Mouse (Mus musculus) myocyte (in vitro differentiated cells): ENCODE results near the gene Fer1l5. TPM values are rescaled to one million over a fixed set of nuclear protein-coding genes. Genes with fewer than 3 reads are reported as not detected.

Experiments used
- H3K27me3 ChIP-seq: one replicate; pipeline ENCODE4 v1.6.1; 2011; ENCODE audit not compliant: control insufficient read depth, insufficient read depth, insufficient read length
- H3K36me3 ChIP-seq: one replicate; pipeline ENCODE4 v1.6.1; 2011; ENCODE audit not compliant: control insufficient read depth, insufficient read depth
- H3K4me2 ChIP-seq: one replicate; pipeline ENCODE4 v1.6.1; 2011; ENCODE audit warnings: low read depth, control low read depth
- H3K4me3 ChIP-seq: one replicate; pipeline ENCODE4 v1.5.1; 2011; ENCODE audit warnings: mild to moderate bottlenecking, control low read depth, moderate library complexity
- H3K79me2 ChIP-seq: one replicate; pipeline ENCODE4 v1.6.1; 2011; ENCODE audit not compliant: control insufficient read depth, insufficient read depth
- H3ac ChIP-seq: one replicate; pipeline ENCODE4 v1.6.1; 2011; ENCODE audit not compliant: control insufficient read depth, insufficient read length
- CEBPB ChIP-seq: IDR thresholded peaks from 2 replicates; pipeline ENCODE4 v1.6.1; 2011; ENCODE audit warnings: mild to moderate bottlenecking, moderate library complexity; ENCODE audit not compliant: poor library complexity, insufficient read depth, severe bottlenecking
- E2F4 ChIP-seq: IDR thresholded peaks from one replicate; pipeline ENCODE4 v1.6.1; 2011; ENCODE audit warnings: mild to moderate bottlenecking, control low read depth, moderate library complexity; ENCODE audit not compliant: insufficient read depth
- MAX ChIP-seq: IDR thresholded peaks from one replicate; pipeline ENCODE4 v1.6.1; 2011; ENCODE audit warnings: low read depth, mild to moderate bottlenecking, control low read depth
- MYOD1 ChIP-seq, 3 experiments: IDR thresholded peaks; one replicate each; pipeline ENCODE4 v1.6.1; 2011; ENCODE audit warnings: control low read depth in 2 of 3, low read depth in 2 of 3, mild to moderate bottlenecking in 2 of 3, moderate library complexity in 1 of 3; ENCODE audit not compliant: insufficient read length in 2 of 3, control insufficient read depth in 1 of 3
- MYOG ChIP-seq, 3 experiments: IDR thresholded peaks; one replicate each; pipeline ENCODE4 v1.6.1; 2011; ENCODE audit warnings: control low read depth in 2 of 3, low read depth in 2 of 3, mild to moderate bottlenecking in 2 of 3; ENCODE audit not compliant: insufficient read length in 2 of 3, control insufficient read depth in 1 of 3, insufficient read depth in 1 of 3
- POLR2A ChIP-seq: IDR thresholded peaks from one replicate; pipeline ENCODE4 v1.6.1; 2011; ENCODE audit warnings: low read depth, mild to moderate bottlenecking, control low read depth, moderate library complexity; ENCODE audit not compliant: insufficient read length
- POLR2AphosphoS2 ChIP-seq: IDR thresholded peaks from one replicate; pipeline ENCODE4 v1.6.1; 2011; ENCODE audit warnings: low read depth, control low read depth; ENCODE audit not compliant: insufficient read length
- REST ChIP-seq: IDR thresholded peaks from one replicate; pipeline ENCODE4 v1.6.1; 2011; ENCODE audit warnings: mild to moderate bottlenecking, control low read depth, moderate library complexity; ENCODE audit not compliant: insufficient read depth, insufficient read length
- SRF ChIP-seq: IDR thresholded peaks from one replicate; pipeline ENCODE4 v1.6.1; 2011; ENCODE audit warnings: low read depth; ENCODE audit not compliant: control insufficient read depth, insufficient read length
- TCF12 ChIP-seq: IDR thresholded peaks from one replicate; pipeline ENCODE4 v1.6.1; 2011; ENCODE audit warnings: mild to moderate bottlenecking, control low read depth; ENCODE audit not compliant: poor library complexity, insufficient read depth, severe bottlenecking
- TCF3 ChIP-seq: IDR thresholded peaks from one replicate; pipeline ENCODE4 v1.6.1; 2011; ENCODE audit warnings: low read depth, control low read depth; ENCODE audit not compliant: insufficient read length
- USF1 ChIP-seq: IDR thresholded peaks from one replicate; pipeline ENCODE4 v1.6.1; 2011; ENCODE audit warnings: low read depth, mild to moderate bottlenecking, control low read depth, moderate library complexity
- polyA plus RNA-seq: library from polyadenylated mRNA; unstranded; fragments of >200 nt; fragmentation: generic; extraction: Trizol; gene quantifications from one replicate; pipeline ENCODE4 v1.2.1, GENCODE M21; 2012; ENCODE audit warnings: missing spikeins

Gene Fer1l5
- 0.59 TPM for polyA plus RNA-seq

DNA sequence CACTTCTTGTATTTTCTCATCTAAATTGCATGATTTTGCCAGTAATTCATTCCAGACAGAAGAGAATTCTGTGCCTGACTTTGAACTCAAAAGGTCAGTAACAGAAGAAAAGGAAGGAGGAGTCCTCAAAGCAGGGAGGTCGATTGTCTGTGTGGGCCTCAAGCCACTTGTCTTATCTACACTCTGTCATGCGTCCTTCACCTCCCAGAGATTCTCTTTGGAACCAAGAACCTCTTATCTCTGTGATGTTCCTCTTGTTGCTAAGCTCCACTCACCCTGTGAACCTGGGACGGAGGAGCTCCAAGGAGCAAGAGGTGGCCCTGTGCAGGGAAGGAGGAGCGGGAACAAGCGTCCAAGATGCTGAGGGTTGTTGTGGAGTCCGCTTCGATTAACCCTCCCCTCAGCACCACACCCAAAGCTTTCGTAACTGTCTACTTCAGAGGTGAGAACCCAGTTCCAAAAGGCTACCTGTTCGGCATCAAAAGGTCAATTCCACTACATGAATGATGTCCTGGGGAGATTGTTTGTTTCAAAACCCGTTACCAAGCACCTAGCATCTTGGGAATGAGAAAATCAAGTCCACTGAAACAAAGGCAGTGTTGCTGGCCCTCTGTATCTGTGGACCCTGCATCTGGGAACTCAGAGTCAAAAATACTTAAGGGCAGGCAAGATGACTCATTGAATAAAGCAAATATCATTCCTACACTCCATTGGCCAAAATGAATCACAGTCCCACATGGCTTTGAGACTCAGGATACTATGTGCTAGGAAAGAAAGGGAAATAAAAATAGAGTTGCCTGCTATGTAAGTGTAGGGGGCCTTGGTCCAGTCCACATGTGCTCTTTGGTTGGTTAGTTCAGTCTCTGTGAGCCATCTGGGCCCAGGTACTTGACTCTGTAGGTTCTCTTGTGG, at the start of gene Fer1l5:
TSS of gene Fer1l5 (plus strand) at position 358 of the 912 bp plus-strand sequence.
- Histone ChIP-seq H3ac (no peak within 1 kb of the TSS), H3K27me3 (no peaks in the 10 kb centered on the region), H3K4me2 (no peak within 1 kb of the TSS), H3K79me2 (peaks cover 16% of the 10 kb centered on the region), H3K4me3 (no peak within 1 kb of the TSS), H3K36me3 (no peaks in the 10 kb centered on the region)
- TF ChIP-seq POLR2AphosphoS2 (no peak), USF1 (no peak), TCF3 (no peak), MAX (no peak), CEBPB (no peak), POLR2A (no peak), MYOG (IDR thresholded peaks at IDR 0.05; ENCODE audit: control insufficient read depth in 1 of 3, insufficient read depth in 1 of 3, insufficient read length in 2 of 3, low read depth in 2 of 3) (no peak), MYOD1 (IDR thresholded peaks at IDR 0.05; ENCODE audit: control insufficient read depth in 1 of 3, insufficient read length in 2 of 3, low read depth in 2 of 3) (no peak), REST (no peak), TCF12 (no peak), E2F4 (no peak), SRF (no peak)

DNA sequence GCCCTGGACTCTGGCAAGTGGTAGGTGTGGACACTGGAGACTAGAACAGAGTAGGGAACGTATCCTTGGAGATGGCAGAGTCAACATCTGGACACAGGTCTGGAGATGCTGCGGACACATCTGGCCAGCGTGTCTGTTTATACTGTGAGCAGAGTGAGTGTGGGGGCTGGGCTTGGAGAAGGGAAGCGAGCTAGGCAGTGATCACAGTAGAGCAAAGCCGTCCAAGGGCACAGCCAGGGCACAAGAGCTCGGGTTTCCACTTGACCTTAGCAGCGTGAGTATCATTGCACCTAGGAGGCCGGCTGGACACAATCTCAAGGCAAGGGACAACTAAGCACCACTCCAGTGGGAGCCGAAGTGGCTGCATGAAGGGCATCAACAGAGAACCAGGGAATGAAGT, 49.0 kb upstream of the Fer1l5 start:
- no peaks in the 10 kb centered on the region for H3K79me2 ChIP-seq
- TF ChIP-seq POLR2AphosphoS2: peak; percentile 63
- no peak for TF ChIP-seq CEBPB
- H3K4me2 ChIP-seq: no peak overlapping the region
- H3K4me3 ChIP-seq: no peak overlapping the region
- H3ac ChIP-seq: no peak overlapping the region
- no peaks in the 10 kb centered on the region for H3K27me3 ChIP-seq
- H3K36me3 ChIP-seq: peaks cover 31% of the 10 kb centered on the region

DNA sequence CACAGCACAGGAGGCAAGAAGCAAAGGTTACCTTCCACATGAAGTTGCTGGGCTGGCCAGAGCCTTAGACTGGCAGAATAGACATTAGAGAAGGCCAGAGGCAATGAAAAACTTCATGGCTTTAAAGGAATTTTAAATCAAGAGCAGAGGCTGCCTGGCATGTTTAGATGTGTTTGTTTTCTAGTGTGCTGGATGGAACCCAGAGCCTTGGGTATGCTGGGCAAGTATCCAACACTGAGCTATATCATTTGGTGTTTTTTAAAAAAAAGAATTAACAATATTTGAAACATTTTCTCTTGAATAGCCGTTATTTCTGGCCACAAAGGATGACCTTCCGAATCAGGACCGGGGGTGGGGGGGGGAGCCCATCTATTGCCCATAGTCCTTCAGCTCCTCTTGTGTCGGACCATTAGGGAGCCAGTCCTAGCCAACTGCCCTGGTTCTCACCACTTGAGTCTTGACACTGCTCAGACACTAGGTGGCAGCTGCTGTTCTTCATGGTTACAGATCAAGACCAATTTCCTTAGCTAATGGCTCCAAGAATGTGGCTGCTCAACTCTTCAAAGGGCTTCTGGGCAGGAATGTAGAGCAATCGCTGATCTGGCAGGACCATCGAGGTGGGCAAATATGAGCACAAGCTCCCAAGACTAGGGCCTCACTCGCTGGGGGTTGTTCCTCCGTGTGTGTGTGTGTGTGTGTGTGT, 48.2 kb upstream of the Fer1l5 start:
- Histone ChIP-seq H3K79me2 (no peaks in the 10 kb centered on the region), H3K36me3 (peaks cover 28% of the 10 kb centered on the region), H3ac (no peak overlapping the region), H3K27me3 (no peaks in the 10 kb centered on the region), H3K4me2 (no peak overlapping the region), H3K4me3 (no peak overlapping the region)
- TF ChIP-seq E2F4: no peak
- peak; percentile 11 for TF ChIP-seq POLR2AphosphoS2
- peak; percentile 16 for TF ChIP-seq POLR2A
- no peak for TF ChIP-seq USF1

DNA sequence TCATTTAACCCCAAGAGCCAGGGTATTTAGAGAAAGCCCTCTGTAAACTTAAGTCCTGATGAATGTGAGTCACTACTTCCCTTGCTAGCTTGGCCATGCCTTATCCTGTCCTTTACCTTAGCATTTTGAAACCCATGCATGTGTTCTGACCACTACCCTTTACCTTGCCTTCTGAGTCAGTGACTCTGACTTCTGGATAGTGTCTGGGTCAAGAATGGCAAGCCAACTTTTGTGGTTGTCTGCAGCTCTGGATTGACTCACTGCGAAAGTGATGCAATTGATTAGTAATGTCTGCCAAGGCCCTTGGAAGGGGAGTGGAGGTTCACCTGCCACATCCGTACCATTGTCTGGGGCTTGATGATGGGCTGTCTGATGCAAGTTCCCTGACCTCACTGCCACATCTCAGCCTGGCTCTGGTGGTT, 46.2 kb upstream of the Fer1l5 start:
- Histone ChIP-seq H3K36me3 (peaks cover 12% of the 10 kb centered on the region), H3K79me2 (no peaks in the 10 kb centered on the region), H3K4me3 (no peak overlapping the region), H3ac (no peak overlapping the region), H3K4me2 (peak overlapping the region; percentile 57), H3K27me3 (no peaks in the 10 kb centered on the region)
- TF ChIP-seq TCF12: no peak
- TF ChIP-seq TCF3: no peak
- TF ChIP-seq CEBPB: peak; percentile 95
- peak in 2 of 3 experiments; percentile 34 to 86 for TF ChIP-seq MYOD1 (IDR thresholded peaks at IDR 0.05; ENCODE audit: control insufficient read depth in 1 of 3, insufficient read length in 2 of 3, low read depth in 2 of 3)
- peak; percentile 61 for TF ChIP-seq POLR2AphosphoS2
- no peak for TF ChIP-seq USF1
- TF ChIP-seq POLR2A: no peak
- no peak for TF ChIP-seq SRF
- peak; percentile 3 for TF ChIP-seq MAX
- TF ChIP-seq E2F4: no peak
- peak in 1 of 3 experiments; percentile 68 for TF ChIP-seq MYOG (IDR thresholded peaks at IDR 0.05; ENCODE audit: control insufficient read depth in 1 of 3, insufficient read depth in 1 of 3, insufficient read length in 2 of 3, low read depth in 2 of 3)
- TF ChIP-seq REST: no peak

DNA sequence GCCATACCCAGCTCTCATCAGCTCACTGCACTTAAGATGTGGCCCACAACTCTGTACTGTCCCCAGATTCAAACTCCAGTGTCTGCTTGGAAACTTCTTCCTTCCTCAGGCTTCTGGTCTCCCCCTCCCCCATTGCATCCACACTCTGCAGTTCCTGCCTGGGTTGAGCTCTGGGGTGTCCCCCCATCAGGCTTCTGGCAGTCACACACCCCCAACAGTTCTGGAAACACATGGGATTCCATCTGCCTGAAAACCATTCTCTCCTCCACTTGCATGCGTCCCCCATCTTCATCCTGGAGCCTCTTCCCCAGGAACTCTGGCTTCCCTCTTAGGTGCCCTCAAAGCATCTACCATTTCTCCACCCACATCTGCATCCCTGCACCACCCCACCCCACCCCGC, 45.3 kb upstream of the Fer1l5 start:
- Histone ChIP-seq H3K4me2 (peak overlapping the region; percentile 44), H3K4me3 (no peak overlapping the region), H3ac (no peak overlapping the region), H3K27me3 (no peaks in the 10 kb centered on the region), H3K79me2 (no peaks in the 10 kb centered on the region), H3K36me3 (peaks cover 10% of the 10 kb centered on the region)
- TF ChIP-seq POLR2AphosphoS2: no peak
- no peak for TF ChIP-seq TCF3
- TF ChIP-seq SRF: no peak
- no peak for TF ChIP-seq MYOD1 (IDR thresholded peaks at IDR 0.05; ENCODE audit: control insufficient read depth in 1 of 3, insufficient read length in 2 of 3, low read depth in 2 of 3)
- no peak for TF ChIP-seq POLR2A
- no peak for TF ChIP-seq MAX
- no peak for TF ChIP-seq REST
- TF ChIP-seq MYOG (IDR thresholded peaks at IDR 0.05; ENCODE audit: control insufficient read depth in 1 of 3, insufficient read depth in 1 of 3, insufficient read length in 2 of 3, low read depth in 2 of 3): no peak
- TF ChIP-seq TCF12: no peak
- no peak for TF ChIP-seq USF1
- TF ChIP-seq CEBPB: no peak
- TF ChIP-seq E2F4: no peak
